Mouse (Mus musculus) midbrain, embryonic 11.5 days (tissue): ENCODE data around the gene H2al1c. TPM values are rescaled to one million over a fixed set of nuclear protein-coding genes. Genes with fewer than 3 reads are reported as not detected.
"Not testable (repeated sequence)": the region's sequence is repeated elsewhere in the genome, so short reads cannot be mapped to it uniquely, and the experiment has no call there.

ENCODE experiments used
- ATAC-seq: fragments of 200-750 bp; cut with Nextera tagmentation; 2 replicates; pipeline ENCODE4 v1.8.0; 2017; ENCODE audit warnings: moderate TSS enrichment, moderate library complexity; ENCODE audit not compliant: low FRiP score
- DNase-seq: peaks from one replicate; pipeline ENCODE4 v3.0.0; 2015; ENCODE audit warnings: low spot score; ENCODE audit errors: missing footprints
- H3K27ac ChIP-seq: fragments of 300-500 bp; sonication (generic); 2 replicates; pipeline ENCODE4 v1.5.1; 2014; ENCODE audit warnings: low read depth, low read length
- H3K27me3 ChIP-seq: fragments of 300-500 bp; sonication (generic); 2 replicates; pipeline ENCODE4 v1.6.1; 2014; ENCODE audit warnings: mild to moderate bottlenecking, low read length, moderate library complexity, mixed read lengths; ENCODE audit not compliant: control insufficient read depth, insufficient read depth
- H3K36me3 ChIP-seq: fragments of 300-500 bp; sonication (generic); 2 replicates; pipeline ENCODE4 v1.6.1; 2014; ENCODE audit warnings: mild to moderate bottlenecking, low read length, moderate library complexity, mixed read lengths; ENCODE audit not compliant: control insufficient read depth, insufficient read depth
- H3K4me1 ChIP-seq: fragments of 300-500 bp; sonication (generic); 2 replicates; pipeline ENCODE4 v1.6.1; 2014; ENCODE audit warnings: low read length; ENCODE audit not compliant: control insufficient read depth, insufficient read depth
- H3K4me2 ChIP-seq: fragments of 300-500 bp; sonication (generic); 2 replicates; pipeline ENCODE4 v1.6.1; 2014; ENCODE audit warnings: mild to moderate bottlenecking, moderate library complexity
- H3K4me3 ChIP-seq: fragments of 300-500 bp; sonication (generic); 2 replicates; pipeline ENCODE4 v1.5.1; 2014; ENCODE audit warnings: low read depth, low read length
- H3K9ac ChIP-seq: fragments of 300-500 bp; sonication (generic); 2 replicates; pipeline ENCODE4 v1.6.1; 2014; ENCODE audit warnings: low read length
- H3K9me3 ChIP-seq: fragments of 300-500 bp; sonication (generic); 2 replicates; pipeline ENCODE4 v1.6.1; 2016; ENCODE audit warnings: low read length; ENCODE audit not compliant: control insufficient read depth
- WGBS: fragments of 180-500 bp; shearing (Covaris S2); extraction: QIAGEN DNeasy Blood & Tissue Kit; methylation state at CpG from one replicate; pipeline ENCODE4 v1.1.7; 2014; 5-methylcytosine and 5-hydroxymethylcytosine counted together
- polyA plus RNA-seq: library from polyadenylated mRNA; unstranded; fragments of >200 nt; fragmentation: Nextera tagmentation; extraction: Ambion mirVana; gene quantifications from 2 replicates; pipeline ENCODE4 v1.2.1, GENCODE M21; 2014

Gene H2al1c
- not detected in 2 replicates for polyA plus RNA-seq

DNA sequence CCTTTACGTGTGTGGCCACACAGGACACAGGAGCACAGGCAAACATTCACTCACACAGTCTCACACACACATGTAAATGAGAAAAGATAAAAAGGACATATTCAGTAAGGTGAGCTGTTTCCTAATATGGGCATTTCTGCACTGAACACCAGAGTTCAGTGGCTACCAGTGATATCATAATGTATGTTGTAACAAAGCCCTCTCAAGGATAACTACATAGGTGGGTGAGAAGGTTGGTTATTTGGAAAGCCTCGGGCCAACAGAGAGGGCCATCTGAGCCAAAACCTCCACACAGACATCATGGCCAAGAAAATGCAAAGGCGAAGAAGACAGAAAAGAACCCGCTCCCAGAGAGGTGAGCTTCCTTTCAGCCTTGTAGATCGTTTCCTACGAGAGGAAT lies at the start of gene H2al1c:
Gene H2al1c, plus strand, starts transcription at position 301 of the 400 bp plus-strand sequence.
- H3K4me2 ChIP-seq, H3K9ac ChIP-seq, H3K9me3 ChIP-seq, H3K27ac ChIP-seq, DNase-seq, ATAC-seq, H3K27me3 ChIP-seq, H3K4me1 ChIP-seq, H3K36me3 ChIP-seq, H3K4me3 ChIP-seq: not testable (repeated sequence)
- WGBS: 75% methylated on average over 1 of the region's 6 CpGs

DNA sequence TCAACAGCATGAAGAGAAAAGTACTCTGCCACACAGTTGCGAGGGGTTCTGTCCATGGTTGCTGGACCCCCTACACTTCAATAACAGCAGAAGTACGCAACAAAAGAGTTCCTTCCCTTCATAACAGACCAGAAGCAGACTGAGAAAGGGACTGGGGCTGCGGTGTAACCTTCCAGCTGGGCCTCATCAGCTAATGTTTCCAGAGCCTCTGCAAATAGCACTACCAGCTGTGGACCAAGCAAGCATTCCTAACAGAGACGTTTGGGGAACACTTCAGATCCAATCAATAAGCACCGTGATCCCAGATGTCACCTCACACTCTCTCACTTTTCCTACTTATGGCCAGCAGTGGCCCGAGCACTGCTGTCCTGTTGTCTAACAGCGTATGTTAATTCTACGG lies 40.5 kb upstream of the H2al1c start:
- H3K27ac ChIP-seq: no peak overlapping the region
- H3K36me3 ChIP-seq: no peaks in the 10 kb centered on the region
- DNase-seq: no peak
- WGBS: 77% methylated on average over 8 of the region's 8 CpGs
- no peaks in the 10 kb centered on the region for H3K9me3 ChIP-seq
- no peaks in the 10 kb centered on the region; the same call in none of the 2 replicates for H3K27me3 ChIP-seq
- H3K4me2 ChIP-seq: no peak overlapping the region
- no peak overlapping the region for H3K4me3 ChIP-seq
- no peak overlapping the region for H3K9ac ChIP-seq
- H3K4me1 ChIP-seq: no peaks in the 10 kb centered on the region
- no peak for ATAC-seq

DNA sequence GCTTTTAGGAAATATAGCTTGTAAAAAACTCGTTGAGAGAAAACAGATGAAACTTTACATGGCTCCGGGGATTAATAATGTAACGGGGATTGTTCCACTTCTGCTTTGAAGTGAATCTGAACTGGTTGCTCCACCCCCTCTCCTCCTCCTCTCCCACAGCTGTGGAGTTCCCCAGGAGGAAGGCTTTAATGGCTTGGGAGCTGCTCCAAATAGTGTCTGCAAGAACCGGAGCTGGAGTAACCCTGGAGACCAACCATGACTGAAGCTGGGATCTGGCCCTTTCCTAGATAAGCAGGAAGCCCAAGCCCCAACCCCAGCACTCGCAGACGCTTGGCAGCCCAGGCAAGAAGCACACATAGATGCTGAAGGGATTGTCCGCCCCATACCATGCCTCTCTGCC lies 37.7 kb upstream of the H2al1c start:
- Histone ChIP-seq H3K4me2 (no peak overlapping the region), H3K4me3 (no peak overlapping the region), H3K9me3 (no peaks in the 10 kb centered on the region), H3K36me3 (no peaks in the 10 kb centered on the region), H3K9ac (no peak overlapping the region), H3K27ac (no peak overlapping the region), H3K4me1 (no peaks in the 10 kb centered on the region), H3K27me3 (no peaks in the 10 kb centered on the region; the same call in none of the 2 replicates)
- ATAC-seq (no peak), DNase-seq (no peak)
- 69% methylated on average over 7 of the region's 7 CpGs for WGBS

DNA sequence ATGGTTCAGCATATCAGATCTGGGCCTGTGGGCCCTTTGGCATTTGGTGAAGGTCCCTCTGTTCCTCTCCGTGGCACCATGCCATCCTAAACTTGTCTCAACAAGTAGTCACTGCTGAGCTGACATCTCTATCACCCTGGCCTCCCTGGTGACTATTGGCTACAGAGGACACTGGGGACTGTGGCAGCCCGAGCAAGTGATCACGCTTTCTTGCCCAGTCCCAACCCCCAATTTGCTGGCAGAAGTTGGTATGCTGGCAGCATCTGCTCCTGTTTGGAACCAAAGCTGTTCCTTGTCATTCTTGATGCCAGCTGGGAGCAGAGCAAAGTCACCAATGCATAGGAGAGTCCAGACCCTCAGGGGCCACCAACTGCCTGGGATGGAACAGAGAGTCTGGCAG lies 36.4 kb upstream of the H2al1c start:
- Histone ChIP-seq H3K27ac (no peak overlapping the region), H3K4me3 (no peak overlapping the region), H3K4me2 (no peak overlapping the region), H3K9ac (no peak overlapping the region), H3K9me3 (no peaks in the 10 kb centered on the region), H3K4me1 (no peaks in the 10 kb centered on the region), H3K36me3 (no peaks in the 10 kb centered on the region), H3K27me3 (no peaks in the 10 kb centered on the region; the same call in none of the 2 replicates)
- DNase-seq (no peak), ATAC-seq (no peak)
- WGBS: 76% methylated on average over 3 of the region's 3 CpGs

DNA sequence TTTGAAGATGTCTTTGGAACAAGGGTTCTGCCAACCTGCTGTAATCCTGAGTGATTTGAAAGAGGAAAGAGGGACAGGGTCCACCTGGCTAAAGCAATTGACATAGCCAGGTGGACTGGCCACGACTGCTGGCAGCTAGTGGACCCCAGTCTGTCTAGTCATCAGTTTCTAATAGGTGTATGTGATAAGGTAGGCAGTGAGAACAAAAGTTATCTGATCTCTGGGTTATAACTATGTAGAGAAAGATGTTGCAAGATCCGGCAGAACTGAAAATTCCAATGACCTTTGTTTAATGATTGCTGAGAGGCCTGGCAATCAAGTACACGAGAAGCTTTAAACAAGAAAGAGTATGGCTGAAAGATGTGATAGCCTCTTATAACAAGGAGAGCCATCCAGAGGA lies 32.3 kb upstream of the H2al1c start:
- ATAC-seq (no peak), DNase-seq (no peak)
- H3K4me3 ChIP-seq: no peak overlapping the region
- WGBS: 88% methylated on average over 3 of the region's 3 CpGs
- H3K36me3 ChIP-seq: no peaks in the 10 kb centered on the region
- no peak overlapping the region for H3K27ac ChIP-seq
- no peaks in the 10 kb centered on the region for H3K4me1 ChIP-seq
- no peak overlapping the region for H3K9ac ChIP-seq
- H3K9me3 ChIP-seq: no peaks in the 10 kb centered on the region
- no peak overlapping the region for H3K4me2 ChIP-seq
- no peaks in the 10 kb centered on the region; the same call in 1 of the 2 replicates for H3K27me3 ChIP-seq

DNA sequence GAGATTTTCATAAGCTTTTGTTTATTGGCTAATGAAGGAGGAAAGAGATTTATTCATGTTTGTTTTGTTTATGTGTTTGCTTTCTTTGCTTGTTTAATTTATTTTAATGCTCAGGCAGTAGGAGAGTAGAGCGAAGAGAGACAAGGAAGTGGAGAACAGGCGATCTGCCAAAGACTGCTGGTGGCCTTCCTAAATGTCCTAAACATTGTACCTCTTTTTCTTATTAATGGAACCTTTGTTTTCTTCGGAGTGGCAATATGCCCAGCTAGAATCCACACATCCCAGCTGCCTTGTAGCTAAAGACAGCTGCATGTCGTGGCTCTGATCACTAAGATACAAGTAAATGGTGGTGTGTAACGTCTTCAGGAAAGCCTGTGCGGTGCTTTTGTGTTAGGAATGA lies 28.4 kb upstream of the H2al1c start:
- 90% methylated on average over 6 of the region's 6 CpGs for WGBS
- H3K27me3 ChIP-seq: no peaks in the 10 kb centered on the region
- H3K9ac ChIP-seq: no peak overlapping the region
- H3K27ac ChIP-seq: no peak overlapping the region
- no peaks in the 10 kb centered on the region for H3K4me1 ChIP-seq
- no peaks in the 10 kb centered on the region for H3K9me3 ChIP-seq
- H3K4me3 ChIP-seq: no peak overlapping the region
- no peak for ATAC-seq
- DNase-seq: no peak
- no peaks in the 10 kb centered on the region for H3K36me3 ChIP-seq
- no peak overlapping the region for H3K4me2 ChIP-seq

DNA sequence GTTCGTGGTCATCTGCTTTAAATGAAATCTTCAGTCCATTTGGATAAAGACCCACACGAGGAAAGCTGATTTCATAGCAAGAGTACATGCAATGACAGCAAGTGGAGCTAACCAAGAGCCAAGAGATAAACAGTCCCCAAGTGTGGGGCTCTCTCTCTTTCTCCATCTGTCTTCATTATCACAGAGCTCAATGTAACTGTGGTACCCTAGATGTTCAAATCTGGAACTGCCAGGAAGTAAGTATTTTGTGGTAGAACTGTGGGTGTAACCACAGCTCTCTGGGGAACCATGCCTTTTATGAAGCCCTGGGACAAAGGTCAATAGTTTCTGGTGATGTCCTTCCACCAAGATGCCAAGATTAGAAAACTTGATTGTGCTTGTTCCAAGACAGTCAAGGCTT lies 24.7 kb upstream of the H2al1c start:
- ATAC-seq (no peak), DNase-seq (no peak)
- Histone ChIP-seq H3K27me3 (no peaks in the 10 kb centered on the region), H3K9ac (no peak overlapping the region), H3K36me3 (no peaks in the 10 kb centered on the region), H3K4me3 (no peak overlapping the region), H3K4me2 (no peak overlapping the region), H3K9me3 (no peaks in the 10 kb centered on the region), H3K4me1 (no peaks in the 10 kb centered on the region), H3K27ac (no peak overlapping the region)
- 70% methylated on average over 2 of the region's 2 CpGs for WGBS

DNA sequence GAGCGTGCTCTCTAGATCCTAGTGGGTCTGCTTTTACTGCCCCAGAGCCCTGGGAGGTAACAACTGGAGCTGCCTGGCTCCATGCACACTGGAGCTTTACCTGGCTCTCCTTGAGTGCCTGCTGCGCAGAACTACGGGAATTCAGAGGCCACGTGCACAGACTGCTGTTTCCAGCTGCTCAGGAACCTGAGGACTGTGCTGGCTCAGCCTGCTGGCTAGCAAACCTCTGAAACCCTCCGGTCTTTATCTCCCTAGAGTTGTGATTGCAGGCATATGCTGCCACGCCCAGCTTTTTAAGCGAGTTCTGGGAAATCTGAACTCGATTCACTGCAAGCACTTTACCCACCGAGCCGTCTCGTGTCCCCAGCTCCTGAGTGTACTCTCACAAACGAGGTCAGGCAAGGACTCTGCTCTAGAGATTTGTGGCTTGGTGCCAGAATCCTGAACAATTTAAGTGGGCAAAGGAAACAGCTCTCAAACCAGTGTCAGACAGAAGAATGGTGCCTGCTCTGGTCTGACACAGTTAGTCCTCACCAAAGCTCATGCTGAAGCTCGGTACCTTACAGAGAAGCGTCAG lies 17.1 kb upstream of the H2al1c start:
- no peak for DNase-seq
- no peaks in the 10 kb centered on the region for H3K36me3 ChIP-seq
- no peak overlapping the region for H3K27ac ChIP-seq
- no peaks in the 10 kb centered on the region; the same call in 1 of the 2 replicates for H3K27me3 ChIP-seq
- H3K9me3 ChIP-seq: no peaks in the 10 kb centered on the region
- H3K4me3 ChIP-seq: no peak overlapping the region
- H3K4me2 ChIP-seq: no peak overlapping the region
- ATAC-seq: no peak
- H3K4me1 ChIP-seq: no peaks in the 10 kb centered on the region
- WGBS: 82% methylated on average over 14 of the region's 14 CpGs
- no peak overlapping the region for H3K9ac ChIP-seq

DNA sequence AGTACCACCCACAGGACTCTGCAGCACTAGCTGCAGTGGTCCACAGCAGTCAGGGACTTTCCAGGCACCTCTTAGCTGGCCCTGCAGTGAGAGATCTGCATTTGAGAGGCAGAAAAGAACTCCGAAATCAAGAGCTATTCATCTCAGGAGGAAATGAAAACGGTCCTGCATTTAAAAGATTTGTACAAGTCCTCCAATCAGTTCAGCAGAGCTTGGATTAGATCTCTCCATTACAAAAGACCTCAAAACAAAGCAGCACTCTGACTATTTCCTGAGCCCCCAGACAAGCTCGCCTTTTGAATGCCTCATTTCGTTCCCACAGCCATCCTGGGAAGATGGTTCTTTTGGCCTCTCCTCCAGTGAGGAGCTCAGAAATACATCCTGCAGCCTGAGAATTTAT lies 16.2 kb upstream of the H2al1c start:
- WGBS: 50% methylated on average over 4 of the region's 4 CpGs
- ATAC-seq (no peak), DNase-seq (no peak)
- Histone ChIP-seq H3K4me2 (no peak overlapping the region), H3K27ac (no peak overlapping the region), H3K9ac (no peak overlapping the region), H3K27me3 (no peaks in the 10 kb centered on the region; the same call in 1 of the 2 replicates), H3K4me1 (no peaks in the 10 kb centered on the region), H3K4me3 (no peak overlapping the region), H3K9me3 (no peaks in the 10 kb centered on the region), H3K36me3 (no peaks in the 10 kb centered on the region)
